Mouse (Mus musculus): ENCODE results near the gene Chsy1. TPM values are rescaled to one million over a fixed set of nuclear protein-coding genes. Genes with fewer than 3 reads are reported as not detected.

Gene Chsy1
- total RNA-seq, 2 experiments from 2014 or later, result 15.6 to 17.4 TPM

DNA sequence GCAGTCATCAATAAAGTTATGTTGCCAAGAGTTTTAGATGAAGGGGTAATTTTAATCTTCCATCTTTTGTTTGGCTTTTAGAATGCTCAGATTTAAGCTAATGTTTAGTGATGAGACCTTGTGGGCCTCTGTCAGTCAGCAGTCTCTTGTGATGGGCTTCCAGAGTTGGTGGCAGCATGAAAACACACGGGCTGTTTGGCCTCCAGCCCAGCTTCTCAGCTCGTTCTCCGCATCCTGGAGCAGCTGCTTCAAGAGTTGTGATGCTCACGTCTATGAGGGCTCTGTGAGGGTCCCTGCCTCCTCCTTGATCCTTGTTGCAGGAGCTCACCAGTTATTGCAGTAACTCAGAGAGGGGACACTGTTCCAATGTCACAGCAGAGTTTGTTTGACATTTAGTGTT, 29.0 kb downstream of the Chsy1 start:
- no peak for DNase-seq (ENCODE audit: low spot score in 2 of 2)

DNA sequence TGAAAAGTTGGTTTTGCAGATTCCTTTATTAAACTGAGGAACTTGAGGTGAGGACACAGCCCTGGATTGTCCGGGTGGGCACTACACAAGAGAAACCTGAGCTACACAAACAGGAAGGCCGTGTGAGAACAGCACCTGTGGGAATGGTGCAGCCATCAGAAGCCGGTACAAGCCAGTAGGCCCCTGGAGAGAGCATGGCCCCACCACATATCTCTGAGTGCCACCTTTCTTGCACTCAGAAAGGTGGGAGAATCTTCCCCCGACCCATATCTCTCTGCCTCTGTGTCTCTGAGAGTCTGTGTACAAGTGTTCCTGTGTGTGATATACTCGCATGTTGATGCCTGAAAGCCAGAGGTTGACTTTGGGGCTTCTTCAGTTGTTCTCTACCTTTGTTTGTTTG, 29.6 kb downstream of the Chsy1 start:
- no peak for DNase-seq (ENCODE audit: low spot score in 2 of 2)

DNA sequence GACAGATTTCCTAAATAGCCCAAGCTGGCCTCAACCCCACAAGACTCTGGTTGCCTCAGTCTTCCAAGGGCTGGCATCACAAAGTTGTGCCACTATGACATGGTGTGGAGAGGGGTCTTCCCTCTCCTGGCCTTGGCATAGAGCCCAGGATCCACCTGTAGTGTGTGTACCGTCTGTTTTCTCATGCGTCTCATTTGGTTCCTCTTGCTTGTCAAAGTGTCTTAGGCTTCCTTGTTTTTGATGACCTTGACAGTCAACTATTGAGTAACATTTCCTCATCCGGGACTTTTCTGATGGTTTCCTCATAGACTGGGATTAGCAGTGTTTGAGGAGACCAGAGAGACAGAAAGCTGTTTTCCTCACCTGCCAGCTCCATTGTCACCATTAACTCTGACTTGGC, 30.8 kb downstream of the Chsy1 start:
- DNase-seq (ENCODE audit: low spot score in 2 of 2), result no peak

DNA sequence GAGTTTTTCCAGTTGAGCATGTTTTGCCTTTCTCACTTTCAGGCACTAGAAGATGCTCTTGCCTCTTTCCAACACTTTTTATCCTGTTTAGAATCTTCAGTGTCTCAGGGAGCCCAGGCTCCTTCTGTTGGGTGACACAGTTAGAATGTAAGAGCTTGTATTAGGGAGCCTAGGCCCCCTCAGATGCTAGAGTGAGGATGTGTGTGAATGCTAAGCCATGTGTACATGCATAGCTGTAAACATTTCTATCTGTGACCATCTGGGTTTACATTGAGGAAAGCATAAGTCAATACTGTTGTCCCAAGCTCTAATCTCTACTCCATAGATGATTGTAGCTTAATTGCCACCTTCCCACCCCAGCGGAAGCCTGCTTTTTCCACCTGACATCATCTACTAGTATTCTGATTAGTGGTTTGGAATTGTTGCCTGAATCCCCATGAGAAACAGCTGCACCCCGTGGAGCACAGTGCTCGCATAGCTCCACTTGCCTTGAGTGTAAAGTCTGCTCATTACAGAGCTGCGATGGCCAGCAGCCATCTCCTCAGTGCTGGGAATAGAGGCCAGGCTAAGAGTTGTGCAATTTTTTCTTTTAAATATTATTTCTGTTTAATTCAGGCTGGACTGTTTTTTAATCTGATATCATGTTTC, 31.7 kb downstream of the Chsy1 start:
- DNase-seq (ENCODE audit: low spot score in 2 of 2), result no peak

DNA sequence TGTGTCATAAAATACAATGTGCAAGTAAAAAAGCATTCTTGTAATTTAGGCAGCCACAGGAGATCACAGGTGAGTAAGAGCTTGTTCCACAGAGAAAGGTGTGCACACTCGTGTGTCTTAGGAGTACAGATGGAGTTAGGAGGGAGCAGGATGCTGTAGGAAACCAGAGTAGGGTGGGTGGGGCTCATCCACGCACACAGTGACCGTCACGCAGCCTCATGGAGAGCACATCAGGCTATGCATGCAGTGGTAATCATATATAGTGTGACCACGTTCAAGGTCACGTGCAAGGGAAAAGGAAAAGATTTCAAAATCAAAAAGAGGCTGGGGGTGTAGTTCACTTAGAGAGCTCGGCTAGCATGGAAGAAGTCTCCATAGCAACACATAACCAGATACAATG, 33.2 kb downstream of the Chsy1 start:
- no peak for DNase-seq (ENCODE audit: low spot score in 2 of 2)

DNA sequence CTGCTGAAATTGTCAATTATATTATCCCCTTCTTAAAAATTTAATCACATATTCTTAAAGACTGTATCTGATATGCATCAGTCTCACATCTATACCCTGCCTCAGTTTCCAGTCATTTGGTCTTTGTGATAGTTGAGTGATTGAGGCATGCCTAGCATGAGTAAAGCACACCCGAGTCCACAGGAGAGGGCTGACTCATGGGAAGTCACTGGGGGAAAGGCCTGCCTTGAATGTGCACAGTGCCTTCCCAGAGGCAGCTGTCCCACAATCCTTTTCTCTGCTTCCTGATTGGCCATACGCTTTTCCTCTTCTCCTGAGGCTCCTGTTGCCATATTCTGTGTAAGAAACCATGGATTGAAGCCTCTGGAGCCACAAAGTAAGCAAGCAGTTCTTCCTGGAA, 35.2 kb downstream of the Chsy1 start:
- no peak for DNase-seq (ENCODE audit: low spot score in 2 of 2)

DNA sequence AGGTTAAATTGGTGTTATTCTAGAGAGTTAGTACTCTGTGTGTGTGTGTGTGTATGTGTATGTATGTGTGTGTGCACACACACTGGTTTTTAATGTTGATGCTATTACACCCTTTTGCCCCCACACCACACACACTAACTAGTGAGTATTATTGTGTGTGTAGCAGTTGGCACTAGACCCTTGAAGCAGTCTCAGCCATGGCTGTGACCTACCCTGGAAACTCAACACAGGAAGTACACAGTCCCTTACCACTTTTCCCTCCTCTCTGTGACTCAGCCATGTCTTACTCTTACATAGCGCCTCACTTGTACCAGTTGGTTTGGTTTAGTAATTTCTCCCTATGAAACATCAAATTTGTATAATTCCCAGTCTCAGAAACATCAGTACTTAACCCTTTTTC, 37.8 kb downstream of the Chsy1 start:
- DNase-seq (ENCODE audit: low spot score in 2 of 2), result no peak

DNA sequence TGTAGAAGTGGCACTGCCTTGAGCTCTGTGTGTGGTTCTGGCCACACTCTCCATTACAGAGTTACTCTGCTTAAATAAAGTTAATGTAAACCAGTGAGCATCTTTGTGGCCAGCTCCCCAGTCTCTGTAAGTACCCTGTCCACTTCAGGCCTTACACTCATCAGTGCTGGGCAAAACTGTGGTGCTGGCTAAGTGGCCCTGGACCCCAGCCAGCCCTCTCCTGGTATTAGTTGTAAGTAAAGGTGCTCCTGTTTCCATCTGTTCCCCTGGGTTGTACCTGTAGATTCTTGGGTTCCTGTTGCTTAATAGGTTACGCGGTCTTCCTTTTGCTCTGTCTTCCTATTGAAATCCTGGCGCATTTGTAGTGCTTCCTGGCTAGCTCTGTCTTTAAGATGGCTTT, 38.5 kb downstream of the Chsy1 start:
- DNase-seq (ENCODE audit: low spot score in 2 of 2), result no peak

DNA sequence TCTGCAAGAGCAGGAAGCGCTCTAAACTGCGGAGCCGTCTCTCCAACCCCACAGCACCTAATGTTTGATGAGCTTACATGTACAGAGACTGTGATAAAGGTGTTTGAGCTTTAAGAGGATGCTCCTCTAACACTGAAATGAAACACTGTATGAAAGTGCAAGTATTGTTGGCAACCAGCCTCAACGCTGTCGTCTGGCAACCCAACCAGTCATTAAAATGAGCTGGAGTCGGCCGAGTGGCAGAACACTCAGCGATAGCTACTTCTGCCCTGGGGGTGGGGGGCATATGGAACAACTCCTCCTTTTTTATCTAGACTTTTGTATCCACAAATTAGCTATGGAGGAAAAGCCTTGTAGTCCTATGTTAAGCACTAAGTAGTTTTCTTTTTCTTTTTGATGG, 40.2 kb downstream of the Chsy1 start:
- DNase-seq (ENCODE audit: low spot score in 2 of 2), result no peak

DNA sequence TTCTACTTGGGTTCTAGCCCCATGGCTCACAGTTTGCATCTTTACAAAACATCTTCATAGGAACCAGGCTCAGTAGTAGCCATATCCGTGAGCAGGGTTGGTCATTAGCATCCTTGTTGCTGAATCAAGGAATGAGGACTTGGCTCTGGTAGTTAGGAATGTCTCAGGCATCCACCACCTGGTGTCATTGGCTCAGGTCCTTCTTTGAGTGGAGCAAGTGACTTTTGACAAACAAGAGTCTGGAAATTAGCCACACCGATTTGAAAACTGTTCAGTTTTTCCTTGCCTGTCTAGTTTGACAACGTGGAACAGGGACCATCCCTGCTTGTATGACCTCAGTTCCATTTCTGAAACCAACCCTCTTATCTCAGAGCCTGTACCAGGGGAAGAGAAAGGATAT, 41.1 kb downstream of the Chsy1 start:
- DNase-seq (ENCODE audit: low spot score in 2 of 2), result no peak

DNA sequence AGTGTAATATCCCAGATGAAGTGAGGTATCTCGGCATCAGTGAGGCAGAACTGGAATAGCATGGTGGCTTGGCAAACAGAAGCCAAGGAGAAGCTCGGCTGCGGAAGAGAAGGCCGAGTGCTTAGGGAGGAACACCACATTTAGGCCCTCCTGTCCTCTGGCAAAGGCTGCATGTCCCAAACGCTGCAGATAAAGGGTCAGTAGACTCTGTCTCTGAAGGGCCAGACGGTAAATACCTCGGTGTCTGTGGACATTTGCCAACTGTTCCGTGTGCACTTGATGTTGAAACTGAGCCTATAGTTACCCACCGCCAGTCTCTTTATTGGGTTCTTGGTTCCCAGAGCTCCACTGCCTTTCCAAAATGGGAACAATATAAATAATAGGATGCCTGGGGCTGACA, 48.1 kb downstream of the Chsy1 start:
- no peak for DNase-seq (ENCODE audit: low spot score in 2 of 2)

DNA sequence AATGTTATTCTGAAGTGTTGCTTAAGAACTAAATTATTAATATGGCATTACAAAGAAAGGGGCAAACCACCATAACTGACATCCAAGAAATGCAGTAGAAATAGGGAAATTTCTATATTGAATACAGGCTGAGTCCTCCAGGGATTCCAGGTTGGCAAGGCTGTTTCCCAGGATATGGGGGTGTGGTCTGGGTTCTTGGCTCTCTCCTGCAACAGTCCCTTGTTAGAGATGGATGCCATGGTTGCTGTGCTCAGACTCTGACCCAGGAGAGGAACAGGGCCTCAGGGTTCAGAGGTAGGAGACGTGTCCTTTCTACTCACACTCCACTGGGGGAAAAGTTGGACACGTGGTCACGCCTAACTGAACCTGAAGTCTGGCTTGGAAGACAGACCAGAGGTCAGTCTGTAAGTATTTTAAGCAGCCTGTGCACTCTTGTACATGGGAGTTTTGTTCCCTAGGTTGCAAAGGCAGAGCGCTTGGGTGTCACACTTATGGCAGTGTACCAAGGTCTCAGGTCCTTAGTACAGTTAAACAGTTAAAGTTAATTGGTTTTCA, 48.6 kb downstream of the Chsy1 start:
- no peak for DNase-seq (ENCODE audit: low spot score in 2 of 2)

DNA sequence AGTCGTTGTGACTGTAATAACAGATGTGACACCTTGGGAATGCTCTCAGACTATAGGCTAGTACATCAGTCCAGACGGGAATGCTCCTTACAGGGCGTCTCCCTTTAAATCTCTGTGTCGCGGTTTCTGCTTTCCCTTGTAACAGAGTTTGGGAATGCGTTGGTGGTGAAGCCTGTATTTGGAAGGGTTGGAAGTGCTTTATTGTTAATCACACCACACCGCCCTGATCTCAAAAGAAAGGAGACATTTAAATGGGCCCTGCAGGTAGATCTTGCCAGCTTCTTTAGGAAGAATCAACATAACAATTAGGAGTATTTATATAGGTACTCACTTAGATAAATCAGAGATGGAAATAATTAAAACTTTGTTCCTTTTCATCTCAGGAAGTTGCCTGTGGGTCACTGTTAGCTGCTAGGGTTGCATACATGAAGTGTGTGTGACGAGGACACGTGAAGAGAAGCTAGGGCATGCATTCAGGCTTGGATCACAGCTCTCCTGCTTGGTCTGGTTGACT, 49.4 kb downstream of the Chsy1 start:
- no peak for DNase-seq (ENCODE audit: low spot score in 2 of 2)

DNA sequence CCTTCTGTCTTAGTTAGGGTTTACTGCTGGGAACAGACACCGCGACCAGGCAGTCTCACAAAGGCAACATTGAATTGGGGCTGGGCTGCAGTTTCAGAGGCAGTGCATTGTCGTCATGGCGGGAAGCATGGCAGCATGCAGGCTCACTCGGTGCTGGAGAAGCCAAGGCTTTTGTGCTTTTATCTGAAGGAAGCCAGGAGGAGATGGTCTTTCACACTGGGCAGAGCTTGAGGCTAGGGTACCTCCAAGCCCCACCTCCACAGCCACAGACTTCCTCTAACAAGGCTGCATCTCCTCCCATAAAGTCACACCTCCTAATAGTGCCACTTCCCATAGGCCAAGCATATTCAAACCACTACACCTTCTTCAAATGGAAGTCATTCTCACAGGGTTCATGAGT, 50.6 kb downstream of the Chsy1 start:
- no peak for DNase-seq (ENCODE audit: low spot score in 2 of 2)

DNA sequence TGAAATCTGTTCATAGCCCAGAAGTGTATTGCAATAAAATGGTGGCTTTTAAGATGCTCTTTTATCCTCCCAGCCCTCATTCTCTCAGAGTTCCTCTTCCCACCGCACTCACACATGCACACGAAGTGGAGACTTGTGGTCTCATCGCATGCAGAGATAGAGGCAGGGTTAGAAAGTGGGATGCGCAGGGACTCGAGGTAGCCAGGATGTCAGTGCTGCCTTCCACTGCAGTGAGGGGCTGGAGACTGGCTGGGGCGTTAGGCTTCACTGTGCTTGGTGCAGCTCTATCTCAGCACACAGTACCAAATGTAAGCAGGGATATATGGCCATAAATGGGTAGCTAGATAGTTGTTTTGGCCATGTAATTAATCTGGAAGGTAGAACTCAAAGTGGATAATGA, 52.5 kb downstream of the Chsy1 start:
- no peak for DNase-seq (ENCODE audit: low spot score in 2 of 2)

DNA sequence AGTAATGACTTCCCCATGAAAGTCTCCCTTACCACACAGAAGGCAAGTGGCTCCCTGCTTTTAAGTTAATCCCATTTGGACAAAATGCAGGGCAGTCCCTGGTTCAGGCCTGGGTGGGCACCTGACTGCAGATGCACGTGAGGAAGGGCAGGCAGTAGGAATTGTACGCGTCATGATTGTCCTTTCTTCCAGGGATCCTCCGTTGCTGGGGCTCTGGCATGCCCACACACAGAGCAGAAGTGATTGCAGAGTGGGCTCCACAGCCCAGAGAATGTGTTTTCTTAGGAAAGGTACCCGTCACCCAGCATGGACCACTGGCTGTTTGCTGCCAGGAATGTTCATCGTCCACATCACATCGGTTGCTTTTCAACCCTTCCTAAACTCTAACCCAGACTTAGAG, 53.2 kb downstream of the Chsy1 start:
- no peak for DNase-seq (ENCODE audit: low spot score in 2 of 2)

DNA sequence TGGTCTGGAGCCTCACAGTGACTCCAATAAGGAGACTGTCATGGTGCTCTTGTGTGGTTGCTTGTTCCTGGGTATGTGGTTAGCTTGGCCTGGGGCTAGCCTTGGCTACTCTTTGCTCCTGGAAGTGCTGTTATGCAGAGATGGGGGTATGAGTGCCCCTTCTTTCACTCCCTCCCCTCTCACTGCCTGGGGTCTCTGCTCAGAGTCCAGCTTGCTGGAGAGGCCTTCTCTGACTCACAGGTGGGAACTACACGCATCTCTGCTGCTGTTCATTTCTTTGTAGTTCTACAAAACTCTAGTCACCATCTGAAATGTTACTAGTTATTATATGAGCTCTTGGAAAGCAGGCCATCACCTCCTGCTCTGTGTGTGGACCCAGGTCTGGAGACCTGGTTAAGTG, 53.7 kb downstream of the Chsy1 start:
- no peak for DNase-seq (ENCODE audit: low spot score in 2 of 2)

DNA sequence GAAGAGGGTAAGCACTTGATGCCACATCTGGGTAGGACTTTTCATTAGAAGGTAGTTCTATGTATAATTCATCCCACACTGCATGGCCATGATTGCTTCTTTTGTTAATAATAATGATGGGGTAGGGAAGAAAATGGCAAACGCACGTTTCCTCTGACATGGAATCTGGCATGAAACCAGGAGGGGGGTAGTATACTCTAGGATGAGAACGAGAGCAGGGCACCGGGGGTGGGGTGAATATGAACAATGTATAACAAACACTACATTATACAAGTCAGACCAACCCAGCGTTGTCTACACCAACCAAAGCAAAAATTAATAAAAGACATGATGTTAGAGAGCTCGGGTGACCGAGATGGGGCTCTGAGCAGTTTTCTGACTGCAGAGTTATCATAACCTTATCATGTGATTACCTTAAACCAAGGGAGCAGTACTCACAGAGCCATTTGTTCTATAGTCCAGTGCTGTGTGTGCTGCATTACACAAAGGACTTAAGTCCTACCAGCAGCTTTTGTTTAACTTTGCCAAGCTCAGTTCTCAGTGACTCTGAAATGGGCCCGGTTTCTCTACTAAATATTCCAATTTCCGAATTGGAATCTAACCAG, 55.2 kb downstream of the Chsy1 start:
- DNase-seq (ENCODE audit: low spot score in 2 of 2), result no peak

DNA sequence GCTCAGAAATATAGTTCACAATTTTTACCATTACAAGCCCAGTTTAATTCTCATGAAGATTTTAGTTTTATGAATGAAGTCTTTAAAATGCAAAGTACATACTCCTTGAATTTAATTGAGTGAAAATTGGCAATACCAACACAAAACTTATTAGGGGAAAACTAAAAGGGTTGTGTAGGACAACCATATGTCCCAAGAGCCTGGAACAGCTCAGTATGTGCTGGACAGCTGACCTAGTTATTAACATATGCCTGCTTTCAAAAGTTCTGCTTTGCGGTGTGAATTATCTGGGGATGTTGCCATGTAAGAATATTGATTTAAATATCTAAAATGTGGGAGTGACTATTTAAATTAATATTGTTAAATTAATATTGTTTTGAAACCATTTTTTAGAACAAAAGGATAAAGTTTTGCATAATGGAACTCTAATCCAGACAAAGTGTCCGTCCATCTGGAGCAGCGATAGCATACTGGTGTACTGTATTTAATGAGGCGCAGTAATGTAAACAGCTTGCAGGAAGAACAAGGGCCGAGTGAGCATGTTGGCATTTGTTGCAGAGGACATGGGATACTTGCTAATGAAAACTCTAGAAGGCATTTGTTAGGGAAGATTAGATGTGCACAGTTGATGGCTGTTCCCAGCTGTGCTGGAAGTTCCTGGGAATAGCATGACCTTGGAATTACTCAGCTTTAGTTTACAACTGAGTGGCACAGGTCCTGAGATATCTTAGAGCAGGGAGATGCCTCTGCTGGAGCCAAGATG, 55.9 kb downstream of the Chsy1 start:
- DNase-seq (ENCODE audit: low spot score in 2 of 2), result no peak

DNA sequence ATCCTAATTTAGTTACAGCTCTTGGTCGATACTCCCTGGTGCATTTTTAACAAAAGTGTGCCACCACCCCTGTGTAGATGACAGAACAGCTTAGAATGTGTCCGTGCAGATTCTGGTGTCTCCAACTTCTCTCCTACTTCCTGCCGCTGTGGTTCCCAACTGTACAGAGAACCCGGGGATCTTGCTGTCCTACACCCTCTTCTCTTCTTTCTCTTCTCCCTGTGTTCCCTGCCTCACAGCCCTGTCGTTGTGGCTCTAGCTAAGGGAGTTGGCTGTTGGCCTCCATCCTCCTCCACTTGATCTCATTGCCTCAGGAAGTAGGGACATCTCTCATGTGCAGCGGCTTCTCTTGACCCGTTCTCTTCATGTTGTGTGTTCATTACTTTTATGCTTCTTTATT, 59.6 kb downstream of the Chsy1 start:
- DNase-seq (ENCODE audit: low spot score in 2 of 2), result no peak

DNA sequence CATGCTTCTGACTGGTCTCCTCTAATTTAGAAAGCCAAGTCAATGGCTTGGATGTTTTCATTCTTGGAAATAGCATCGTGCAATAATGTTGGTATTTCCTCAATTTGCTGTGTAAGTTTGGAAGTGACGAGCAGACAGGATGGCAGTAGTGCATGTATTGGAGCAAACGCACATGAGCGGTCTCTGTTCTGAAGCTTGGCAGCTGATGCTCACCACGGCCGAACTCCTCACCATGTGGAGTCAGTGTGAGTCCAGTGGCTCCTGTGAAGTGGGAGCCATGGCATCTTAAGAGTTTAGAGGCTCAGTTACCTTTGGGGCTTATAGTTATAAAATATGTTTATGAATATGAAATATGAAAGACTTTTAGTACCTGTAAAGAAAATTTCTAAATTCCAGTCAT, 60.2 kb downstream of the Chsy1 start:
- no peak for DNase-seq (ENCODE audit: low spot score in 2 of 2)

DNA sequence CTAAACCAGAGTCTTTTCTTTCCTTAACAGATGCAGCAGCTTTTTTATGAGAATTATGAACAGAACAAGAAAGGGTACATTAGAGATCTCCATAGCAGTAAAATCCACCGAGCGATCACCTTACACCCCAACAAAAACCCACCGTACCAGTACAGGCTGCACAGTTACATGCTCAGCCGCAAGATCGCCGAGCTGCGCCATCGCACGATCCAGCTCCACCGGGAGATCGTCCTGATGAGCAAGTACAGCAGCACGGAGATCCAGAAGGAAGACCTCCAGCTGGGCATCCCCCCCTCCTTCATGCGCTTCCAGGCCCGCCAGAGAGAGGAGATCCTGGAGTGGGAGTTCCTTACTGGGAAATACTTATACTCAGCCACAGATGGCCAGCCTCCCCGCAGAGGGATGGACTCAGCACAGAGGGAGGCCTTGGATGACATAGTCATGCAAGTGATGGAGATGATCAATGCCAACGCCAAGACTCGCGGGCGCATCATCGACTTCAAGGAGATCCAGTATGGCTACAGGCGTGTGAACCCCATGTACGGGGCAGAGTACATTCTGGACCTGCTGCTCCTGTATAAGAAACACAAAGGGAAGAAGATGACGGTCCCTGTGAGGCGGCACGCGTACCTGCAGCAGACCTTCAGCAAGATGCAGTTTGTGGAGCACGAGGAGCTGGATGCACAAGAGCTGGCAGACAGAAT, 61.6 kb downstream of the Chsy1 start:
- no peak for DNase-seq (ENCODE audit: low spot score in 2 of 2)
